Mouse (Mus musculus) limb, embryonic 11.5 days (tissue): ENCODE results near the gene Lpar6. TPM values are rescaled to one million over a fixed set of nuclear protein-coding genes. Genes with fewer than 3 reads are reported as not detected.

Experiments used
- ATAC-seq: fragments of 200-750 bp; cut with Nextera tagmentation; 2 replicates; pipeline ENCODE4 v1.8.0; 2017; ENCODE audit warnings: low read depth; ENCODE audit not compliant: insufficient number of reproducible peaks, low FRiP score, low TSS enrichment
- DNase-seq: peaks from one replicate; pipeline ENCODE4 v3.0.0-alpha.2; 2015; ENCODE audit warnings: low spot score
- H3K27ac ChIP-seq: fragments of 300-500 bp; sonication (generic); replicated peaks from 2 replicates; pipeline ENCODE4 v1.5.1; 2014; ENCODE audit warnings: low read depth, mild to moderate bottlenecking, low read length
- H3K27me3 ChIP-seq: fragments of 300-500 bp; sonication (generic); 2 replicates; pipeline ENCODE4 v1.6.1; 2014; ENCODE audit warnings: mild to moderate bottlenecking, low read length, mixed read lengths; ENCODE audit not compliant: control insufficient read depth, insufficient read depth
- H3K36me3 ChIP-seq: fragments of 300-500 bp; sonication (generic); 2 replicates; pipeline ENCODE4 v1.6.1; 2014; ENCODE audit warnings: mild to moderate bottlenecking, low read length, moderate library complexity, mixed read lengths; ENCODE audit not compliant: control insufficient read depth, insufficient read depth
- H3K4me1 ChIP-seq: fragments of 300-500 bp; sonication (generic); 2 replicates; pipeline ENCODE4 v1.6.1; 2014; ENCODE audit warnings: low read length, mixed read lengths; ENCODE audit not compliant: control insufficient read depth, insufficient read depth
- H3K4me2 ChIP-seq: fragments of 300-500 bp; sonication (generic); 2 replicates; pipeline ENCODE4 v1.6.1; 2014; ENCODE audit warnings: low read depth, mild to moderate bottlenecking, moderate library complexity; ENCODE audit not compliant: severe bottlenecking
- H3K4me3 ChIP-seq: fragments of 300-500 bp; sonication (generic); 2 replicates; pipeline ENCODE4 v1.5.1; 2014; ENCODE audit warnings: low read depth, low read length
- H3K9ac ChIP-seq: fragments of 300-500 bp; sonication (generic); 2 replicates; pipeline ENCODE4 v1.6.1; 2014; ENCODE audit warnings: mild to moderate bottlenecking, low read length
- H3K9me3 ChIP-seq: fragments of 300-500 bp; sonication (generic); 2 replicates; pipeline ENCODE4 v1.6.1; 2016; ENCODE audit warnings: low read length; ENCODE audit not compliant: control insufficient read depth
- WGBS: fragments of 180-500 bp; shearing (Covaris S2); extraction: QIAGEN DNeasy Blood & Tissue Kit; methylation state at CpG from one replicate; pipeline ENCODE4 v1.1.7; 2014; 5-methylcytosine and 5-hydroxymethylcytosine counted together
- polyA plus RNA-seq: library from polyadenylated mRNA; unstranded; fragments of >200 nt; fragmentation: Nextera tagmentation; extraction: Ambion mirVana; gene quantifications from 2 replicates; pipeline ENCODE4 v1.2.1, GENCODE M21; 2014

Gene Lpar6
- 21.2 and 21.7 TPM in 2 replicates for polyA plus RNA-seq

DNA sequence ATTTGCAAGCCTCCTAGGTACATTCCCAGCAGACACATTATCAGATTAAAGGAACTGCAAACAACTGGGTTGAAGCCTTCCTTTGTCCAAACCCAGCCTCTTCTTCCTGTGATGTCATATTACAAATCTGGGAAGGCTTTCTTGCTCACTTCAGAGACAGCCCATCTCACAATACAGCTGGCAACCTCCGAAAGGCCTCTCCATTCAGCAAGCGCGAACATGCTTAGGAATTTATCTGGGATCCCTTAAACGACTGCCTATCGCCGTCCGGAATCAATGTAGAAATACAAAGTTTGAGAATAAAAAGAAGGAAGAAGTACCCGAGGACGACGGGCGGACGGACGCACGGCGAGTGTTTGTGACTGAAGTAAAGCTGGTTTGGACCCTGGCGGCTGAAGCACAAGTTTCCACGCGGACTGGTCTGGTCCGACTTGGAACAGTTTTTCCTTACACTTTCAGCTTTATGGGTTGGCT, at the start of gene Lpar6:
Gene Lpar6 (plus strand): TSS at position 48 of the 474 bp plus-strand sequence.
- peak within 1 kb of the TSS; percentile 35 for H3K4me2 ChIP-seq
- H3K9me3 ChIP-seq: no peaks in the 10 kb centered on the region
- H3K36me3 ChIP-seq: no peaks in the 10 kb centered on the region
- H3K27me3 ChIP-seq: no peaks in the 10 kb centered on the region
- peak within 1 kb of the TSS; percentile 46 for H3K4me3 ChIP-seq
- peak; percentile 61; the same call in 1 of the 2 replicates for ATAC-seq
- DNase-seq: peak; percentile 81
- under 1% methylated on average over 19 of the region's 19 CpGs for WGBS
- H3K9ac ChIP-seq: peak within 1 kb of the TSS; percentile 81
- H3K27ac ChIP-seq: peak within 1 kb of the TSS; percentile 83
- H3K4me1 ChIP-seq: peaks cover 16% of the 10 kb centered on the region; the same call in 1 of the 2 replicates

DNA sequence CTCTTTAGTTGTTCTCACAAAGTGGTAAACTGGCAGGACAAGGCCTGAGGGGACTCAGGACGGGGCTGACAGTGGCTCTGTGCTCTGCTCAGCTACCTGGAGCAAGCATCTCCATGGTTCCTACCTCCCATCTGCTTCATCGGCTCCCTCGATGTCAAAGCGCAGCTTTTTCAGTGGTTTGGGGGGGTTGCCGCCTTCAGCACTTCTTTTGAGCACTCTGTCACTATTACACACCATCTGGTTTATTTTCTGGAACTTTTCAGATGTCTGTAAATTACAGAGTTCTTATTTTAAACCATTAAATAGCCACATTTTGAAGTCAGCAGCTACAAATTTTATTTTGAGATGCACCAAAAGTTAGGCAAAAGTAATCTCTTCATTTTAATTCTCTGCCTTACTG, 38.6 kb upstream of the Lpar6 start:
- Histone ChIP-seq H3K27ac (no peak overlapping the region), H3K27me3 (no peaks in the 10 kb centered on the region), H3K9ac (no peak overlapping the region), H3K4me3 (no peak overlapping the region), H3K4me2 (no peak overlapping the region), H3K4me1 (0 out of 2 replicates have a peak, but pooled peaks cover 4% of the 10 kb centered on the region), H3K9me3 (no peaks in the 10 kb centered on the region), H3K36me3 (0 out of 2 replicates have a peak, but pooled peaks cover 2% of the 10 kb centered on the region)
- no peak for DNase-seq
- WGBS: 25% methylated on average over 5 of the region's 5 CpGs
- ATAC-seq: no peak

DNA sequence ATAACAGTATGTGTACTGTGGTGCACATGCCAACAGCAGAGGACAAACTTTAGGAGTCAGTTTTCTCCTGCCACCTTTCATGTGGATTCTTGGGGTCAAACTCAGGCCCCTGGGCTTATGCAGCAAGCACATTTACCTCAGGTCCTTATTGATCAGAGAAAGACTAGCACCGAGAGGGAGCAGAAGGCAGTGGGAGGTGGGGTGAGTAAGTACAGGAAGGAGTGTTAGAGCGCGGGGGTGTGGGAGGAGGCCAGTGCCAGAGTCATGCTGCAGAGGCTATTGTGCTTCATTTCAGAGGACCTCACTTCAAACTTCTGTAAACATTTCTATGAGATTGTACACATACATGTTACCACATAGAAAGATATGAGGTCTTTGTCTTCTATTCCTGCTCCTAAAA, 36.2 kb upstream of the Lpar6 start:
- WGBS: 54% methylated on average over 3 of the region's 3 CpGs
- H3K9ac ChIP-seq: no peak overlapping the region
- H3K27me3 ChIP-seq: no peaks in the 10 kb centered on the region
- ATAC-seq: no peak
- H3K4me1 ChIP-seq: 0 out of 2 replicates have a peak, but pooled peaks cover 4% of the 10 kb centered on the region
- no peak for DNase-seq
- no peak overlapping the region for H3K4me3 ChIP-seq
- H3K27ac ChIP-seq: no peak overlapping the region
- no peaks in the 10 kb centered on the region for H3K36me3 ChIP-seq
- H3K4me2 ChIP-seq: no peak overlapping the region
- no peaks in the 10 kb centered on the region for H3K9me3 ChIP-seq

DNA sequence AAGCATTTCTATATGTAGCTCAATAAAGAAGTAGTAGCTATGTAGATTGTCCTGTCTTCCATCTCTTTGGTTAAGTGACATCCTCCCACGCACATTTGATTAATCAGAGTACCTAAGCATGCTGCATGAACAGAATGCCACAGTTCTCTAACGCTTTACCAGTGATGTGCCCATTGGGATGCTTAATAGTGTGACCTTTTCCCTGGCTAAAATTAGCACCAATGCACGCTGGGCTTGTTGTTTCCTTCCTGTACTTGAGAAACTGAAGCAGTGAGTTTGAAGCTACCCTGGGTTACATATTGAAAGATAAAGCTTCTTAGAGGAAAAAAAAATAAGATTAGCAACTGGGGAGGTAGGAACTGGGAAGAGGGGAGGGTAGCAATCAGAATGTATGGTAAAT, 33.7 kb upstream of the Lpar6 start:
- Histone ChIP-seq H3K4me1 (0 out of 2 replicates have a peak, but pooled peaks cover under 1% of the 10 kb centered on the region), H3K36me3 (no peaks in the 10 kb centered on the region), H3K27ac (no peak overlapping the region), H3K9me3 (no peaks in the 10 kb centered on the region), H3K4me3 (no peak overlapping the region), H3K4me2 (no peak overlapping the region), H3K9ac (no peak overlapping the region), H3K27me3 (no peaks in the 10 kb centered on the region)
- no peak for DNase-seq
- WGBS: 76% methylated on average over 3 of the region's 3 CpGs
- no peak for ATAC-seq

DNA sequence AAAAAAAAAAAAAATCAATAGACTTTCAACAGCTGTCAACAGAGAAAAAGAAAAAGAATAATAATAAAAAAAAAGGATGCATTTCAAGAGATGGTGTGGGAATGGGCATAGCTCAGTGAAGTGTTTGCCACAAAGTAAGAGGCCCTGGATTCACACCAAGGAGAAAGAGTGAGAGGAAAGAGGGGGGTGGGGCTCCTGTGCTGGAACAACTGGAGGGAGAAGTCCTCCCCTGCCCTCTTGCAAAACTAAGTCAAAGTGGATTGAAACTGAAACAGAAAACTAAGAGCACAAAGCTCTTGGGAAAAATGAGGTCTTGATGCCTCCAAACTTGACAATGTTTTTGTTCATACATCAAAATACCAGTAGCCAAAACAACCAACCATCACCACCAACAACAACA, 28.4 kb upstream of the Lpar6 start:
- Histone ChIP-seq H3K27ac (no peak overlapping the region), H3K4me2 (no peak overlapping the region), H3K4me3 (no peak overlapping the region), H3K4me1 (no peaks in the 10 kb centered on the region), H3K9me3 (no peaks in the 10 kb centered on the region), H3K9ac (no peak overlapping the region), H3K27me3 (no peaks in the 10 kb centered on the region), H3K36me3 (no peaks in the 10 kb centered on the region; the same call in 1 of the 2 replicates)
- ATAC-seq (no peak), DNase-seq (no peak)

DNA sequence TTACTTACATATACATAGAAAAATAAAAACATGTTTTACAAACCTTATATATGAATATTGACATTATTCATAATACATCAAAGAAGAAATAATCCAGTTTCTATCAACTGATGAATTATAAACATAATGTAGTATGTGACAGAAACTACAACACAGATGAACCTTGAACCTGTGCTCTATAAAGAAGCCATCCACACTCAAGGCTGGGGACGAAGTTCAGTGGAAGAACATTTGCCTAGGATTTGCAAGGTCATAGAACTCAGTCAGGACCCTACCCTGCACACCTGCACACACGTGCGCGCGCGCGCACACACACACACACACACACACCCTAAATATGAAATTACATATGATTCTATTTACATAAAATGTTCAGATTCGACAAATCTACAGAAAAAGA, 27.5 kb upstream of the Lpar6 start:
- Histone ChIP-seq H3K36me3 (no peaks in the 10 kb centered on the region; the same call in 1 of the 2 replicates), H3K4me2 (no peak overlapping the region), H3K27ac (no peak overlapping the region), H3K9ac (no peak overlapping the region), H3K27me3 (no peaks in the 10 kb centered on the region), H3K4me1 (no peaks in the 10 kb centered on the region), H3K4me3 (no peak overlapping the region), H3K9me3 (no peaks in the 10 kb centered on the region)
- 91% methylated on average over 8 of the region's 8 CpGs for WGBS
- no peak for ATAC-seq
- no peak for DNase-seq

DNA sequence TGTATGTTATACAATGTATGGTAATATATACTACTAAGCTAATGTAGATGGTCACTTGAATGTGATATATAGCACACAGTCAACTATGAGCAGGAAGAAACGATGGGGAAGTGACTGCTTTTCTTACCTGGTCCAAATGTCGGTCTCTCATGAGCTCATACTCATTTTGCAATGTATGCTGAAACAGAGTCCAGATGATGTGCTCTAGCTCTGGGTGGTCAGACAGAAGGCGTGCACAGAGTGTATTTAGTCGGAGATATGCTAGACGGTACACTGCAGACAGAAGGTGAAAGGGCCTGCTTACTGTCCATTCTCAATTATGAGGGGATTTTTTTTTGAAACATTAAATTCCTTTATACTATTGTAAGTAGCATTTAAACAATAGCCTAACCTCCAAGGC, 26.2 kb upstream of the Lpar6 start:
- Histone ChIP-seq H3K4me1 (no peaks in the 10 kb centered on the region), H3K4me3 (no peak overlapping the region), H3K9ac (no peak overlapping the region), H3K27ac (no peak overlapping the region), H3K27me3 (no peaks in the 10 kb centered on the region), H3K9me3 (no peaks in the 10 kb centered on the region), H3K4me2 (no peak overlapping the region), H3K36me3 (no peaks in the 10 kb centered on the region; the same call in 1 of the 2 replicates)
- 93% methylated on average over 5 of the region's 5 CpGs for WGBS
- no peak for ATAC-seq
- no peak for DNase-seq

DNA sequence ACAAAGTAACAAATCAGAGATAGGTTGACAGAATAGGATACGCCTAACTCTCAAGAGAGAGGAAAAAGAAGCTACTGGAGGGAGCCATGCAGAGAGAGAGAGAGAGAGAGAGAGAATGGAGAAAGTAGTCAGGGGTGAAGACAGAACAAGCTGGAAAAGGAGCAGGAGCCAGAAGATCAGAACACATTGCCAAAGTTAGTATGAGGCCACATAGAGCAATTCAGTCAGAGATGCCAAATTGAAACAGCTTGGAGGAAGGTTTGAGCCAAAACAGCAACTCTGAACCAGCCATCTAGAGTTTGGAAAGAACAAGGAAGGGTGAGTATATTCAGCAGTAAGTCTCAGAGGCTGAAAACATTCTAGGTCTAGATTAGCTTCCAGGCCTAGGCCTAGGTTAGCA, 20.6 kb upstream of the Lpar6 start:
- no peak overlapping the region for H3K4me2 ChIP-seq
- H3K27ac ChIP-seq: no peak overlapping the region
- no peaks in the 10 kb centered on the region for H3K4me1 ChIP-seq
- no peaks in the 10 kb centered on the region for H3K36me3 ChIP-seq
- ATAC-seq (no peak), DNase-seq (no peak)
- no peak overlapping the region for H3K4me3 ChIP-seq
- 88% methylated on average over 1 of the region's 1 CpGs for WGBS
- H3K9me3 ChIP-seq: no peaks in the 10 kb centered on the region
- H3K9ac ChIP-seq: no peak overlapping the region
- no peaks in the 10 kb centered on the region for H3K27me3 ChIP-seq
